8 mouse cellular contexts compared by ENCODE assay signal in genomic region chr2:132945326-132946207, GRCm38 (mm10). TPM values are rescaled to one million over a fixed set of nuclear protein-coding genes. Genes with fewer than 3 reads are reported as not detected.
DNase-seq lines count a peak whose midpoint lies in the region; ATAC-seq and TF ChIP-seq lines count a peak whose summit lies in the region.

Gene Fermt1 (minus strand): TSS chr2:132945906.

- no peak for TF ChIP-seq CTCF in E14TG2a.4 (conservative IDR thresholded peaks at IDR 0.05; ENCODE audit: low read length)

- no peaks in the 10 kb centered on the region for H3K9me3 ChIP-seq in E14TG2a.4 (ENCODE audit: low read length)
- H3K9me3 ChIP-seq in neural tube, embryonic 11.5 days (ENCODE audit: control insufficient read depth, low read length) = no peaks in the 10 kb centered on the region

- H3K4me1 ChIP-seq in E14TG2a.4 (replicated peaks; ENCODE audit: low read depth, low read length) = peaks cover 14% of the 10 kb centered on the region
- peaks cover 8% of the 10 kb centered on the region; the same call in 1 of the 2 replicates for H3K4me1 ChIP-seq in neural tube, embryonic 11.5 days (ENCODE audit: control insufficient read depth, insufficient read depth, low read length)

- no peak within 1 kb of the TSS for H3K9ac ChIP-seq in neural tube, embryonic 11.5 days (ENCODE audit: low read length)

- H3K4me2 ChIP-seq in neural tube, embryonic 11.5 days (ENCODE audit: low read depth) = peak within 1 kb of the TSS; percentile 67

- 4% methylated on average over 37 of the region's 37 CpGs for WGBS in neural tube, embryonic 11.5 days

- ATAC-seq in neural tube, embryonic 11.5 days (ENCODE audit: insufficient read depth, low FRiP score, low TSS enrichment) = peak; percentile 73

- no peaks in the 10 kb centered on the region for H3K36me3 ChIP-seq in E14TG2a.4 (ENCODE audit: insufficient read depth, low read length)
- no peaks in the 10 kb centered on the region for H3K36me3 ChIP-seq in neural tube, embryonic 11.5 days (ENCODE audit: control insufficient read depth, insufficient read depth, low read length)

- peaks cover 43% of the 10 kb centered on the region for H3K27me3 ChIP-seq in E14TG2a.4 (ENCODE audit: insufficient read depth, low read length)
- H3K27me3 ChIP-seq in neural tube, embryonic 11.5 days (ENCODE audit: control insufficient read depth, insufficient read depth, low read length) = peaks cover 21% of the 10 kb centered on the region

- no peak within 1 kb of the TSS for H3K27ac ChIP-seq in neural tube, embryonic 11.5 days (ENCODE audit: low read depth, low read length)

- H3K4me3 ChIP-seq in E14TG2a.4 (replicated peaks; ENCODE audit: low read length) = peak within 1 kb of the TSS; percentile 78
- peak within 1 kb of the TSS; percentile 34 for H3K4me3 ChIP-seq in neural tube, embryonic 11.5 days (ENCODE audit: low read depth, low read length)

- peak; percentile 37 for DNase-seq in adrenal gland, postnatal 14 days
- DNase-seq in adrenal gland, adult 2 months = no peak
- DNase-seq in forelimb bud, embryonic 11.5 days (ENCODE audit: low read depth, low spot score) = peak; percentile 30
- peak; percentile 52 to 83 for DNase-seq in kidney, postnatal 25 days
- DNase-seq in neural tube, embryonic 11.5 days (ENCODE audit: low spot score) = peak; percentile 49
- DNase-seq in spleen, postnatal 36 days (ENCODE audit: low spot score in 2 of 2) = no peak
- no peak for DNase-seq in spleen, adult 18-20 months

RNA-seq across cellular contexts. Expression of gene Fermt1, which starts in this region (rescaled TPM):
- total RNA-seq in adrenal gland, postnatal 14 days (2021) = not detected in 2 replicates
- total RNA-seq in adrenal gland, adult 2 months (2021) = not detected
- not detected in 2 replicates for polyA plus RNA-seq in adrenal gland, adult 2 months (2012; rRNA removed)
- polyA plus RNA-seq in neural tube, embryonic 11.5 days (2014; fragmentation: Nextera tagmentation; extraction: Ambion mirVana) = 4.4 and 5.1 TPM in 2 replicates

Comparison
In these comparisons a context has a peak if more than half of its experiments do, and no peak if none do; other contexts are left out.
1. Peak in DNase-seq in adrenal gland, postnatal 14 days; RNA of the gene not detected or under 1 TPM.
2. DNase-seq: peak in forelimb bud, embryonic 11.5 days (single experiment), kidney, postnatal 25 days (2 of 2) and neural tube, embryonic 11.5 days (single experiment); none in adrenal gland, adult 2 months (single experiment), spleen, postnatal 36 days (0 of 2) and spleen, adult 18-20 months (0 of 2).